Mouse (Mus musculus) midbrain, embryonic 14.5 days (tissue): ENCODE measurements at regions not wholly inside any gene's neighbourhood (a gene's known extent, or its start where the extent isn't known, plus 50 kb on each side); places are given as distances from the start of the nearest gene placed in this dataset.

Experiments used
- ATAC-seq: fragments of 200-750 bp; cut with Nextera tagmentation; 2 replicates; pipeline ENCODE4 v1.8.0; 2017; ENCODE audit warnings: moderate number of reproducible peaks, moderate library complexity; ENCODE audit not compliant: low FRiP score, low TSS enrichment
- DNase-seq: peaks from one replicate; pipeline ENCODE4 v3.0.0-alpha.2; 2015
- H3K27ac ChIP-seq: fragments of 300-500 bp; sonication (generic); replicated peaks from 2 replicates; pipeline ENCODE4 v1.5.1; 2014; ENCODE audit warnings: mild to moderate bottlenecking, low read depth, low read length, moderate library complexity
- H3K27me3 ChIP-seq: fragments of 300-500 bp; sonication (generic); 2 replicates; pipeline ENCODE4 v1.6.1; 2014; ENCODE audit warnings: low read length, control low read depth, mixed read lengths; ENCODE audit not compliant: control insufficient read depth, insufficient read depth
- H3K36me3 ChIP-seq: fragments of 300-500 bp; sonication (generic); 2 replicates; pipeline ENCODE4 v1.6.1; 2014; ENCODE audit warnings: low read length, control low read depth; ENCODE audit not compliant: control insufficient read depth, insufficient read depth
- H3K4me1 ChIP-seq: fragments of 300-500 bp; sonication (generic); 2 replicates; pipeline ENCODE4 v1.6.1; 2014; ENCODE audit warnings: mild to moderate bottlenecking, antibody characterized with exemption, low read length, control low read depth; ENCODE audit not compliant: control insufficient read depth, insufficient read depth
- H3K4me2 ChIP-seq: fragments of 300-500 bp; sonication (generic); 2 replicates; pipeline ENCODE4 v1.6.1; 2014; ENCODE audit warnings: mild to moderate bottlenecking, low read length, moderate library complexity
- H3K4me3 ChIP-seq: fragments of 300-500 bp; sonication (generic); replicated peaks from 2 replicates; pipeline ENCODE4 v1.5.1; 2014; ENCODE audit warnings: low read depth, low read length
- H3K9ac ChIP-seq: fragments of 300-500 bp; sonication (generic); replicated peaks from 2 replicates; pipeline ENCODE4 v1.6.1; 2014; ENCODE audit warnings: mild to moderate bottlenecking, low read length, moderate library complexity
- H3K9me3 ChIP-seq: fragments of 300-500 bp; sonication (generic); 2 replicates; pipeline ENCODE4 v1.6.1; 2016; ENCODE audit warnings: low read length, control low read depth, mixed read lengths; ENCODE audit not compliant: control insufficient read depth
- WGBS: fragments of 180-500 bp; shearing (Covaris S2); extraction: QIAGEN DNeasy Blood & Tissue Kit; methylation state at CpG from one replicate; pipeline ENCODE4 v1.1.7; 2014; 5-methylcytosine and 5-hydroxymethylcytosine counted together

DNA sequence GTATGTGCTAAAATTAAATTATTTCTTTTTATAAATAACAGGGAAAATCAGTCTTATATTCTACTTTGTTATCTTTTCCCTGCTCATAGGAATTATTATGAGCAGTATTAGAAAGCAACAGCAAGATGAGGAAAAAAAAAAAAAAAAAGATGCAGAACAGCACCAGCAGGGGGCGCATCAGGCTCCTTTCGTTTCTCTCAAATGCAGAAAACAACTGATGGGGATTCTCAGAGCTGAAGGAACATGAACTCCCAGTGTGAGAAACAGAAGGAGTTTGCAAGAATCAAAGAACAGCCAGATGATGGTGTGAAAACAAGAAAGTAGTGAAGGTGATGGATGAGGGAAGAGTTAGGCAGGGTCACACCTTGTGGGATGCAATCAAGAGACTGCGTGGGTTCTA is 478.7 kb downstream of the Cenpc1 start:
- no peak for ATAC-seq
- Histone ChIP-seq H3K9ac (no peak overlapping the region), H3K27ac (no peak overlapping the region), H3K36me3 (no peaks in the 10 kb centered on the region), H3K4me3 (no peak overlapping the region), H3K27me3 (no peaks in the 10 kb centered on the region), H3K4me2 (no peak overlapping the region), H3K4me1 (no peaks in the 10 kb centered on the region), H3K9me3 (no peaks in the 10 kb centered on the region)
- WGBS, result 40% methylated on average over 3 of the region's 3 CpGs
- DNase-seq, result peak; percentile 67

DNA sequence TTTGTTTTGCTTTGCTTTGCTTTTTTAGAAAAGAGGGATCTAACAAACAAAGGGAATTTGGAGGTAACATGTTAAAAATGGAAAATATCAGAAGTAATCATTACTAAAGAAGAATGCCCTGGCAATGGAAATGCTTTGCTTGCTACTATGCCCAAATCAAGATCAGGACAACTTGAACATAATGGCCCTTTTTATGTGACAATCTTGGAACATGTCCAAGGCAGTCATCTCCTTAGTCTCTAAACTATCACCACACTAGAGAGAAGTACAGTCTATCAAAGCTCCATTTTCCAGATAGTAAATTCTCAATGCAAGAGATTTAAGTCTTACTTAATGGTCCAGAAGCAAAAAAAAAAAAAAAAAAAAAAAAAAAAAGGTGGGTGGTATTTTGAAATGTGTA is 492.9 kb downstream of the Cenpc1 start:
- Histone ChIP-seq H3K27me3 (no peaks in the 10 kb centered on the region), H3K4me3 (no peak overlapping the region), H3K9ac (no peak overlapping the region), H3K4me2 (no peak overlapping the region), H3K9me3 (no peaks in the 10 kb centered on the region), H3K4me1 (no peaks in the 10 kb centered on the region), H3K36me3 (no peaks in the 10 kb centered on the region), H3K27ac (no peak overlapping the region)
- no peak for DNase-seq
- no peak for ATAC-seq

DNA sequence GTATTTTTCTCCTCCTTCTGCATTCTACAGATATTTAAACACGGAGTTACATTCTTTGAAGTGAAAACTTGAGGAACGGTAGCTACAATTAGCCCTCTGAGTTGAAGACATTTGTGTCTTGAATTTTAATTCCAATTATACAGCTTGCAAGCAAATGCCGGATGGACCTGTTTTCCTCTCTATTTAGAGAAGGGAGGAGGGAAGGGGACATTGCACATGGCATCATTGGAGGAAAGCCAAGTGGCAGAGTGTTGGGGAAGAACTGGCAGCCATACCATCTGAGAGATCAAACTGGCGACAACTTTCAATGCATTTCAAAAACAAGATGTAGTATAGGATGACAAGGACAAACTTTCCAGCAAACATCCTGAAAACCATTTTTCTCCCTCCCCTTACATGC is 493.4 kb downstream of the Cenpc1 start:
- Histone ChIP-seq H3K27ac (no peak overlapping the region), H3K4me2 (no peak overlapping the region), H3K27me3 (no peaks in the 10 kb centered on the region), H3K9me3 (no peaks in the 10 kb centered on the region), H3K4me1 (no peaks in the 10 kb centered on the region), H3K9ac (no peak overlapping the region), H3K4me3 (no peak overlapping the region), H3K36me3 (no peaks in the 10 kb centered on the region)
- ATAC-seq (peak; percentile 40; the same call in 1 of the 2 replicates), DNase-seq (peak; percentile 61)
- 73% methylated on average over 4 of the region's 4 CpGs for WGBS

DNA sequence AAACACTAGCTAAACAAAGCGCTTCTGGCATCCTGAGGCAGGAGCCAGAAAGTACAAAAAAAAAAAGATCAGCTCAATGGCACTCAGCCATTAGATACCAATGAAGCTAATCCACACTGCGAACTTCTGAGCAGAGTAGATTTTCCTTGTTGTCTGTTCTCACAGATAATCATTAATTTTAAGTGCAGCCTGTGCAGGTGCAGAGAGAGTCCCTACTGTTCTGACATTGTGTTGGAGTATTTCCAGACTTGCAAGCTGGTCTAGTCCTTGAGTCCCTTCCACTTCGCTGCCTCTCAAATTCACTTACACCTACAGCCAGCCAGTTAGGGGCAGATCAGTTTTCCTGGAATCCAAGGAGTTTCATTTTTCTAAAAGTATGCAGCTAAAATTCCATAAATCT is 494.0 kb downstream of the Cenpc1 start:
- Histone ChIP-seq H3K4me2 (no peak overlapping the region), H3K4me3 (no peak overlapping the region), H3K9ac (no peak overlapping the region), H3K36me3 (no peaks in the 10 kb centered on the region), H3K27ac (no peak overlapping the region), H3K4me1 (no peaks in the 10 kb centered on the region), H3K9me3 (no peaks in the 10 kb centered on the region), H3K27me3 (no peaks in the 10 kb centered on the region)
- DNase-seq, result peak; percentile 17
- peak; percentile 60 for ATAC-seq
- 83% methylated on average over 3 of the region's 3 CpGs for WGBS

DNA sequence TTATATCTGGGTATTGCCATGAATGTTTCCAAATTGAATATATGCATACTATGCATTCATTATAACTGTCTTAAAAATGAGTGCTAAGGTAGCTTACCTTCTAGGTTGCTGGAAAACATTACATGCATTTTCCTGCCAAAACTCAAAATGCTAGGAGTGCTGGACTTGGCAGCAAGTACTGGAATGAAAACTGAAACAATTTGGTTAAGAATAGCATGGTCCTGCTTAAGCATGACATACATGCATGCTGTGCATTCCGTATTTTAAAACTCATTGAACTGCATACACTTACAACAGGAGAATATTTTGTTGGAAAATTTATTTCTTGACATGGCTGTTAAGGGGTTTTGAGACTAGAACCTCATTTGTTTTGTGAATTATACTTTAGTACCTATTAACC is 529.1 kb downstream of the Cenpc1 start:
- no peak for ATAC-seq
- Histone ChIP-seq H3K27me3 (no peaks in the 10 kb centered on the region), H3K4me3 (no peak overlapping the region), H3K4me2 (no peak overlapping the region), H3K27ac (no peak overlapping the region), H3K36me3 (no peaks in the 10 kb centered on the region), H3K4me1 (no peaks in the 10 kb centered on the region), H3K9ac (no peak overlapping the region), H3K9me3 (no peaks in the 10 kb centered on the region)
- DNase-seq, result no peak
- 84% methylated on average over 1 of the region's 1 CpGs for WGBS

DNA sequence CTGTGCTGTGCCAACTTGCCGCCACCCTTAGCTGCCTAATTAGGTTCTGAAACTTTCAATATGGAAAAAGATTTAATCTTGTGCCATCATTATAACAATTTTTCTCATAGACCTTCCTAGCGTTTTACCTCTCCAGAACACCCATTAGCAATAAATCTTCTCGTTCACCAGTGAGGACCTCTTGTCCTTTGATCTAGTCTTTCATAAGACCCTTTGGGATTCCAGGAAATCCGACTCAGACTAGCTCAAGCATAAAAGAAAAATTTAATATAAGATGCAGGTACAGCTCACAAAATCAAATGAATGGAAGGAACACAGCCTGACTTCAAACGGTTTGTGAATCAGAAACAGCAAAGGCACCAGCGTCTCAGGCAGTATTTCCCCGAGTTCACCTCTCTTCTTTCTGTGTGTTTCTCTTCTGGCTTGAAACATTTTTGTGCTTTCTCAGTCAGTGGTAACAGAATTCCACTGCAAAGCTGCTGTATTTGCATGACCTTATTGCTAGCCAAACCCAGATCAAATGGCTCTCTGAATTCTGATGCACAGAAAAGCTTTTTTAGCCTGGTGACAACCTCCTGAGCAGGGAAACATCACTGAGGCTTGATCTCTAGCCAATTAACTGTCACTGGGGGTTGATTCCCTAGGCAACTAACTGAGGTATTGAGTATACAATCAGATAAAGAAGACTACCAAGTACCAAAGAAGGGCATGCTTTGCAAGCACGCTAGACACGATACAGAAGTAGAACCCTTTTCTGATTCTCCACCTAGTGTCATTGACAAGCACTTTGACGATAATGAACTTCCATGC is 539.8 kb downstream of the Cenpc1 start:
- ATAC-seq, result no peak
- DNase-seq, result peak; percentile 44
- 76% methylated on average over 10 of the region's 10 CpGs for WGBS

DNA sequence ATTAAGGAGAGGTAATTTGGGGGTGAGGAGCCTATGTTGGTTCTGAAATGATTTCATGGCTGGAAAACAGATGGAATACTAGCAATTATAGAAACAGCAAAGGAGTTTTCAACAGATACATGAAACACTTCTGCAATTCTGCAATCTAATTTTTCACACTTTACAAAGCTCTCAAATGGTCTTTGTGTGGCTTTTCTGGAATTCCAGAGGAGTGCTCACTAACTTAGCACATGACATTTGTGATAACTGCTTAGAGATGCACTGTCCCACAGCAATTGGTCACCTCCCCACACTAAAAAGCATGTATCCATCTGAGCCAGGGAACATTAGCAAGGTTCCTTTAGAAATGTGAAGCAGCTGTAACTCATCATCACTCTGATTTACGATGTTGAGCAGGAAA is 560.1 kb downstream of the Cenpc1 start:
- no peaks in the 10 kb centered on the region for H3K9me3 ChIP-seq
- H3K4me2 ChIP-seq, result no peak overlapping the region
- H3K36me3 ChIP-seq, result no peaks in the 10 kb centered on the region
- ATAC-seq, result no peak
- no peaks in the 10 kb centered on the region for H3K27me3 ChIP-seq
- no peak overlapping the region for H3K4me3 ChIP-seq
- DNase-seq, result no peak
- no peaks in the 10 kb centered on the region for H3K4me1 ChIP-seq
- no peak overlapping the region for H3K9ac ChIP-seq
- no peak overlapping the region for H3K27ac ChIP-seq
- 90% methylated on average over 1 of the region's 1 CpGs for WGBS

More for the DNA sequence above, 539.8 kb downstream of the Cenpc1 start:
- Histone ChIP-seq H3K4me2 (no peak overlapping the region), H3K9me3 (no peaks in the 10 kb centered on the region), H3K36me3 (no peaks in the 10 kb centered on the region), H3K4me3 (no peak overlapping the region), H3K27me3 (no peaks in the 10 kb centered on the region), H3K4me1 (no peaks in the 10 kb centered on the region), H3K27ac (no peak overlapping the region), H3K9ac (no peak overlapping the region)

DNA sequence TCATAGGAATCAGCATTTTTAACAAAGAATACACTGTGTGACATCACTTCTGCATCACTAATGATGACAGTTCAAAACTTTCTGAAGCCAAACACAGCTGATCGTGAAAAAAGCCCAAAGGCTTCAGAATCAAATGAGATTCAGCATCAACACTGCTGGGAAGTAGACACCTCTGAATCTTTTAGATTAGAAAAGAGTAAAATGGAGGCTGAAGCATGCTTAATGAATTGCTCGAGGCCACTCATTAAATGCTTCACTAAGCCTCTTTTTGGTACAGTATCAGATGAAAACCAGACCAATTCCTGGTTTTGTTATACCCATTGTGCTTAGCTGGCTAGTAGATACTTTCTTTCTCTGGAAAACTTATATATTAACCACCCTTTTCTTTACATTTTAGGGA is 568.1 kb downstream of the Cenpc1 start:
- H3K9me3 ChIP-seq, result no peaks in the 10 kb centered on the region
- peak; percentile 55; the same call in 1 of the 2 replicates for ATAC-seq
- no peak overlapping the region for H3K27ac ChIP-seq
- 44% methylated on average over 2 of the region's 2 CpGs for WGBS
- H3K9ac ChIP-seq, result no peak overlapping the region
- peak; percentile 63 for DNase-seq
- no peak overlapping the region for H3K4me2 ChIP-seq
- no peaks in the 10 kb centered on the region for H3K27me3 ChIP-seq
- H3K36me3 ChIP-seq, result no peaks in the 10 kb centered on the region
- no peaks in the 10 kb centered on the region for H3K4me1 ChIP-seq
- H3K4me3 ChIP-seq, result no peak overlapping the region

DNA sequence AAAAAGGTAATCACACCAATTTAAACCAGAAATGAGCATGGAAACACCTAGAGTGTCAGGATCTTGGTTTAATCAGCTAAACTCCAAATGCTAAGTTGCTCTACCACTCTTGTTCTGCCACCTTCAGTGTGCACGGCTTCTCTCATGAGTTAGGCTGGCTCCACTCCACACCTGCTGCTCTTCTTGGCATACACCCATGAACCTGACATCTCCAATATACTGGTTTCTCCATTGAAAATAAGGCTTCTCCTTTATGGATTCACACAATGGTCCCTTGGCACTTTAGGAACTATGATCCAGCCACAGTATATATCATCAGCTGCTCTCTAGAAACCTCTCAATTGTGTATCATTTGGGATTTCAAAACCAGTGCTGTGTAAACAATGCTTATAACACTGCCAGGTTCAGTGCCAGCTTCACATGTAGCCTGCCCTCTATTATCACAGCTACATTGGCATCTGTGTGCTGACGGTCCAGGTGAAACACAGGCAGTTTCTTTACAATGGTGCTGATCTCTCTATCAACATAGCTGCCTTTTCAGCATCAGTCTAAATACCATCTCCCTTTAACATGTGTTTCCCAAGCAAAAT is 579.6 kb downstream of the Cenpc1 start:
- H3K4me2 ChIP-seq, result no peak overlapping the region
- no peaks in the 10 kb centered on the region for H3K4me1 ChIP-seq
- no peak overlapping the region for H3K27ac ChIP-seq
- ATAC-seq, result no peak
- WGBS, result 92% methylated on average over 2 of the region's 2 CpGs
- no peaks in the 10 kb centered on the region for H3K27me3 ChIP-seq
- no peaks in the 10 kb centered on the region for H3K36me3 ChIP-seq
- no peak for DNase-seq
- no peaks in the 10 kb centered on the region for H3K9me3 ChIP-seq
- H3K9ac ChIP-seq, result no peak overlapping the region
- no peak overlapping the region for H3K4me3 ChIP-seq
